In the genomic region with DNA sequence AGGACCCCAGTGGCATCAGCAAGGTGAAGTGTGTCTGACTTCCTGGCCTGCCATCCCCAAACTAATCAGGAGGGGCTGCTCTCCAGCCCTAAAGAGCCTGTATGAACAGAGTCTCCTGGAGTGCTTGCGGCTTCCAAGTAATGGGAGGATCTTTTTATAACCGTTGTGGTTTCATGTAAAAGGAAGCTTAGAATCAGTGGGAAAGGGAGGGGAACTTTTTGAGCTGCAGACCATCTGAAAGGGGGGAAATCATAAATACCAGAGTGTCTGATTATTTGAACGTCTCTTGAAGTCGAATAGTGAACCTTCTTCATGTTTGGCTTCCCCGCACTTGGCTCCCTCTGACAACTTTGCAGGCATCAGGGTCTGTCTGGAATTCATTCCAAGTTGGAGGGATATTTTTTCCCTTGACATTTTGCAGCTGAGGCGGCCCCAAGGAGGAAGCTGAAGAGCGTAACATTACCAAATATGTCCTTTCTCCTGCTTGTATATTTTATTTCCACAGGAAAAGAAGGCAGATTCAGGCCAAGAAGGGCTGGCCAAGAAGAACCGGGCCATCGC, we compare ENCODE assay signal across 8 mouse cellular contexts.
A peak's percentile ranks its signal among the peaks of the same experiment; 100 is the strongest.
DNase-seq lines count a peak whose midpoint lies in the region; ATAC-seq lines count a peak whose summit lies in the region.

No protein-coding gene starts in this region.

- no peaks in the 10 kb centered on the region for H3K27me3 ChIP-seq in embryonic facial prominence, embryonic 14.5 days (replicated peaks; ENCODE audit: control insufficient read depth, insufficient read depth, low read length)
- H3K27me3 ChIP-seq in limb, embryonic 15.5 days: no peaks in the 10 kb centered on the region

- 0 out of 2 replicates have a peak, but pooled peaks cover 11% of the 10 kb centered on the region for H3K9me3 ChIP-seq in embryonic facial prominence, embryonic 14.5 days (ENCODE audit: control insufficient read depth, low read length)
- H3K9me3 ChIP-seq in limb, embryonic 15.5 days: no peaks in the 10 kb centered on the region

- WGBS in embryonic facial prominence, embryonic 14.5 days: 43% methylated on average over 9 of the region's 9 CpGs
- WGBS in limb, embryonic 15.5 days: 31% methylated on average over 9 of the region's 9 CpGs

- H3K27ac ChIP-seq in embryonic facial prominence, embryonic 14.5 days (replicated peaks; ENCODE audit: low read depth, low read length): peak overlapping the region; percentile 79
- H3K27ac ChIP-seq in limb, embryonic 15.5 days: peak overlapping the region; percentile 62

- H3K4me2 ChIP-seq in embryonic facial prominence, embryonic 14.5 days (ENCODE audit: low read depth, low read length): 0 out of 2 replicates have a peak overlapping the region, but pooled peaks have one; percentile 4
- H3K4me2 ChIP-seq in limb, embryonic 15.5 days: 0 out of 2 replicates have a peak overlapping the region, but pooled peaks have one; percentile 0

- intact Hi-C loops in heart, postnatal 36 days (cut with DNase I): loop anchor here (5.0 kb wide), 1 partner anchor 44 kb away; no protein-coding TSS in a partner anchor

- no peaks in the 10 kb centered on the region for H3K36me3 ChIP-seq in embryonic facial prominence, embryonic 14.5 days (ENCODE audit: control insufficient read depth, insufficient read depth, low read length)
- H3K36me3 ChIP-seq in limb, embryonic 15.5 days: no peaks in the 10 kb centered on the region

- peak; percentile 76 for ATAC-seq in embryonic facial prominence, embryonic 14.5 days (ENCODE audit: low read depth)
- ATAC-seq in limb, embryonic 15.5 days (ENCODE audit: insufficient number of reproducible peaks, low FRiP score, low TSS enrichment, low read depth): peak; percentile 86

- DNase-seq in adrenal gland, postnatal 10 days: peak; percentile 8
- no peak for DNase-seq in adrenal gland, postnatal 14 days
- peak; percentile 89 for DNase-seq in embryonic facial prominence, embryonic 14.5 days (ENCODE audit: low spot score)
- DNase-seq in heart, postnatal 36 days: peak; percentile 18 to 47
- no peak for DNase-seq in layer of hippocampus, adult 9-11 months
- no peak for DNase-seq in spleen, postnatal 36 days (ENCODE audit: low spot score in 2 of 2)
- no peak for DNase-seq in c-Kit-positive CD71-positive TER-119-positive erythroid progenitor cells, embryonic 14.5 days (ENCODE audit: low spot score)

- no peak overlapping the region for H3K9ac ChIP-seq in embryonic facial prominence, embryonic 14.5 days (ENCODE audit: low read depth, low read length)
- no peak overlapping the region for H3K9ac ChIP-seq in limb, embryonic 15.5 days

- H3K4me3 ChIP-seq in embryonic facial prominence, embryonic 14.5 days (ENCODE audit: low read depth, low read length): no peak overlapping the region
- no peak overlapping the region for H3K4me3 ChIP-seq in limb, embryonic 15.5 days

- H3K4me1 ChIP-seq in embryonic facial prominence, embryonic 14.5 days (ENCODE audit: control insufficient read depth, insufficient read depth, low read length): peaks cover 23% of the 10 kb centered on the region
- H3K4me1 ChIP-seq in limb, embryonic 15.5 days: peaks cover 19% of the 10 kb centered on the region

Comparison
In these comparisons a context has a peak if more than half of its experiments do, and no peak if none do; other contexts are left out.
1. DNase-seq: peak in adrenal gland, postnatal 10 days (single experiment), embryonic facial prominence, embryonic 14.5 days (single experiment) and heart, postnatal 36 days (2 of 2); none in adrenal gland, postnatal 14 days (single experiment), layer of hippocampus, adult 9-11 months (single experiment), spleen, postnatal 36 days (0 of 2) and c-Kit-positive CD71-positive TER-119-positive erythroid progenitor cells, embryonic 14.5 days (single experiment).